Mouse (Mus musculus) erythroblast, embryonic 14.5 days (primary cell): ENCODE measurements around the gene Kansl3. TPM values are rescaled to one million over a fixed set of nuclear protein-coding genes. Genes with fewer than 3 reads are reported as not detected.

Source experiments
- H3K27me3 ChIP-seq: 2 replicates; pipeline ENCODE4 v1.6.1; 2012; ENCODE audit warnings: inconsistent platforms; ENCODE audit not compliant: control insufficient read depth
- H3K36me3 ChIP-seq: 2 replicates; pipeline ENCODE4 v1.6.1; 2012; ENCODE audit warnings: mild to moderate bottlenecking, inconsistent platforms; ENCODE audit not compliant: control insufficient read depth
- H3K4me1 ChIP-seq: 2 replicates; pipeline ENCODE4 v1.6.1; 2012; ENCODE audit warnings: inconsistent platforms; ENCODE audit not compliant: control insufficient read depth
- H3K4me3 ChIP-seq: replicated peaks from 2 replicates; pipeline ENCODE3; 2012; ENCODE audit warnings: moderate library complexity, mild to moderate bottlenecking, inconsistent platforms
- H3K9me3 ChIP-seq: 2 replicates; pipeline ENCODE4 v1.6.1; 2012; ENCODE audit warnings: low read length, inconsistent platforms, mixed read lengths; ENCODE audit not compliant: control insufficient read depth
- GATA1 ChIP-seq: IDR thresholded peaks from 2 replicates; pipeline ENCODE4 v1.6.1; 2012; ENCODE audit warnings: low read length, inconsistent platforms, mixed read lengths
- TAL1 ChIP-seq: IDR thresholded peaks from 3 replicates; pipeline ENCODE4 v1.6.1; 2012; ENCODE audit warnings: low read length, inconsistent platforms, mixed read lengths
- polyA plus RNA-seq: library from polyadenylated mRNA; stranded (reverse); fragments of >175 nt; gene quantifications from 2 replicates; pipeline ENCODE4 v1.2.3, GENCODE M21; 2012

Gene Kansl3
- polyA plus RNA-seq, 1 experiment, result 1.1 TPM

DNA sequence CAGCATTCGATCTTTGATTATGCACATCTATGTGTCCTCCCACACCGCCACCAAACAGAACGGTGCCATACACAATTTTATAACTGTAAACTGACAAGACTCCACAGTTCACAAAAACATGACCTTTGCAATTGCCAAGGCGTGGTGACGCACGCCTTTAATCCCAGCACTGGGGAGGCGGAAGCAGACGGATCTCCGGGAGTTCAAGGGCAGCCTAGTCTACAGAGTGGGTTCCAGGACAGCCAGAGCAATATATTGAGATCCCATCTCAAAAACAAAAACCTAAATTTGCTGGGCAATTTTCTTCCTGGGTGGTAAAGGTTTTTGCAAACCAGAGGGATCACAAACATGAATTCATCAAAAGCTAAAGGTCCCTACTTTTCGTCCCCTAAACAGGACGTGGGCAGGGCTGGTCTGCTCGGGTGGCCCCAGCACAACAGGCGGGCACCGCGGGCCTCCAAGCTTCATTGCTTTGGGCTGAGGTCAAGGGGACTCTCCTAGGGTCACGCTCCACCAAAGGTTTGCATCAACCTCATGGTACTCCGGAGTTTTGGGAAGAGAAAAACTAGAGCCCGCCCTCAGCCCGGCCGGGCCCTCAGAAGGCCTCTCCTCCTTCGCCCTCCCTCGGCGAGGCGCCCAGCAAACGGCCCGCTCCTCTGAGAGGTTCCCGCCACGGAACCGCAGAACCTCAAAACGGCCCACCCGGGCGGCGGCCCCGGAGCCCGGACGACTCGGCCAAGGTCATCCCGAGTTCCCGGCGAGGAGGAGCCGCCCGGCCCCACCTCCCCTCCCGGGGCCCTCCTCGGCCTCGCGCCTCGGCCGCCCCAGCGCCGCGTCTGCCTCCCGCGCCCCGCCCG, 641 bp downstream of the Kansl3 start:
- TF ChIP-seq GATA1, result no peak
- Histone ChIP-seq H3K4me3 (peak overlapping the region; percentile 87), H3K9me3 (no peaks in the 10 kb centered on the region), H3K36me3 (peaks cover 41% of the 10 kb centered on the region), H3K4me1 (peaks cover 36% of the 10 kb centered on the region), H3K27me3 (peaks cover 19% of the 10 kb centered on the region)

DNA sequence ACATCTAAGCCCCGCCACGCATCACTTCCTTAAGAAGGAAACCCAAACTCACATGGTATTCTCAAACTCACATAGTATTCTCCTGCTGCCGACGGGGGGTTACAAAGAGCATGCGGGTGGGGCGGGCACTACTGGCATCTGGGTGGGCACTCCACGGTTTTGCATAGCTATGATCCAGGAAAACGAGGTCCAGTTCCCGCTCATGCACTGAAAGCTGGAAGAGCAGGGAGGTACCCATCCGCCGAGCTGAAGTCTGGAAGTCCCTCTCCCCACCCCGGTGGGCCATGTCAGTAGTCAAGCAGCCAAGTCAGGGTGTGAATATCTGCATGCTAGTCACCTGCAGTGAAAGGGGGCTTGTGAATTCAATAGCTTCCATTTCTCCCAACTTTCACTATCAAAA, 1.3 kb downstream of the Kansl3 start:
- peaks cover 36% of the 10 kb centered on the region for H3K4me1 ChIP-seq
- peaks cover 14% of the 10 kb centered on the region for H3K27me3 ChIP-seq
- no peaks in the 10 kb centered on the region for H3K9me3 ChIP-seq
- peak overlapping the region; percentile 87 for H3K4me3 ChIP-seq
- TF ChIP-seq GATA1 (no peak), TAL1 (no peak)
- H3K36me3 ChIP-seq, result peaks cover 47% of the 10 kb centered on the region

DNA sequence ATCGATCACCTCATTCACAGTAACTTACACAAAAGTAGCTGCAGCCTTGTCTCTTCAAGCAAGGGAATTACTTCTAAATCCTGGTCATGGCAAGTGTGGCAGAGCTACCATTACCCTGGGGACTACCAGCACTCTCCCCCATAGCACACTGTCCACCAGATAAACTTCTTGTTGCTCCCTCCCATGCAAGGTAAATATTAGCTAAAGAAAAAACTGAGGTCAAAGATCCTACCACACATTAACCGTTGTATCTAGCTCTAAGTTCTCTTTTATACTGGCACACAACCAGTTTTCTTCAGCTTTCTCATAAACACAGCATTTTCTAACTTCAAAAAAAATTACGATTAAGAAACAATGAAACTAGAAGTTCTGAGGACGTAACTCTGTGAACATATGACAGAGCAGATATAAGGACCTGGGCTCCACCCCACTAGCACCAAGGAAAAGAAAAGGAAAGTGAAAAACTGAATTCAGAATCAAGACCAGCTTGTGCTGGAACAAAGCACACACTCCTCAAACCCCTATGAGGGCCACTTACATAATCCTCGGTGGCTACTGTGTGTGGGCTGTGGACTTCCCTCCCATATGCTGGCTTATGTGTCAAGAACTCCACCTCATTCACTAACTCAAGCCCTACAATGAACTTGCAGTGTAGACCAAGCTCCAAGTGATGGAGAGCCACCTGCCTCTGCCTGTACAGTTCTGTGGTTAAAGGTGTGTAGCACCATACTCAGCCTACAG, 11.9 kb downstream of the Kansl3 start:
- Histone ChIP-seq H3K4me3 (no peak overlapping the region), H3K27me3 (no peaks in the 10 kb centered on the region), H3K9me3 (no peaks in the 10 kb centered on the region), H3K4me1 (peaks cover 4% of the 10 kb centered on the region), H3K36me3 (peaks cover 95% of the 10 kb centered on the region)
- TF ChIP-seq GATA1, result no peak
- TF ChIP-seq TAL1, result no peak

DNA sequence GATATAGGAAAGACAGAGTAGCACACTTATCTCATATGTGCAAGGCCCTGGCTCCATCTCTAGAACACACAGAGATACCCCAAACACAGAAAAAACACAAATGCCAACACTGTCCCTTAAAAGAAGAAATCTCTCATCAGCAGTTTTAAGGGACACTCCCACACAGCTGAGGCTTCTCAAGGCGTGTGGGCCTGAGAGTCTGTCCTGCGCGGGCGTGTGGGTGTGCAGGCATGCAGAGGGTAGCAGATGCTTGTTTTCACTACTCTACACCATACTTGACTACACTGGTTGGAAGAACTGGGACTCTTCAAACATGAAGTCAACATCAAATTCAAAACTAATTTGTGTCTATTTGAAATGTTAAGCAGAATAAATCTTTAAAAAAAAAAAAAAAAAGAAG, 16.6 kb downstream of the Kansl3 start:
- TF ChIP-seq GATA1 (no peak), TAL1 (no peak)

DNA sequence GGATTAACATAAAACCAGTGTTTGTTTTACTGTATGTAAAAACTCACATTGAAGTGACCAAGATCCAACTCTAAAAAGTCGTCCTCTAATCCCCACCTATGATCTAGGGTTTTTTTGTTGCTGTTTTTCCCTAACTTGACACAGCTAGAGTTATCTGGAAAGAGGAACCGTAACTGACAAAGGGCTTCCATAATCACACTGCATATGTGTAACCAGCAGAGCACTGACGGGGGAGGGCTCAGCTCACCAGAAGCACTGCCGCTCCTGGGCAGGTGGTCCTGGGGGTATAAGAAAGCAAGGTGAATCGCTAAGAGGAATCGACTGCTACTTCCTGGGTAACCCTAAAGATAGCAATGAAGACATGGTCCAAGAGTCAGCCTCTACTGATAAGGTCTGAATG, 26.4 kb downstream of the Kansl3 start:
- no peak for TF ChIP-seq TAL1
- no peak for TF ChIP-seq GATA1
- Histone ChIP-seq H3K36me3 (peaks cover 98% of the 10 kb centered on the region), H3K9me3 (no peaks in the 10 kb centered on the region), H3K27me3 (no peaks in the 10 kb centered on the region), H3K4me3 (no peak overlapping the region), H3K4me1 (no peaks in the 10 kb centered on the region)

More for the DNA sequence above, 16.6 kb downstream of the Kansl3 start:
- Histone ChIP-seq H3K36me3 (peaks cover 98% of the 10 kb centered on the region), H3K9me3 (no peaks in the 10 kb centered on the region), H3K4me1 (no peaks in the 10 kb centered on the region), H3K27me3 (no peaks in the 10 kb centered on the region), H3K4me3 (no peak overlapping the region)

DNA sequence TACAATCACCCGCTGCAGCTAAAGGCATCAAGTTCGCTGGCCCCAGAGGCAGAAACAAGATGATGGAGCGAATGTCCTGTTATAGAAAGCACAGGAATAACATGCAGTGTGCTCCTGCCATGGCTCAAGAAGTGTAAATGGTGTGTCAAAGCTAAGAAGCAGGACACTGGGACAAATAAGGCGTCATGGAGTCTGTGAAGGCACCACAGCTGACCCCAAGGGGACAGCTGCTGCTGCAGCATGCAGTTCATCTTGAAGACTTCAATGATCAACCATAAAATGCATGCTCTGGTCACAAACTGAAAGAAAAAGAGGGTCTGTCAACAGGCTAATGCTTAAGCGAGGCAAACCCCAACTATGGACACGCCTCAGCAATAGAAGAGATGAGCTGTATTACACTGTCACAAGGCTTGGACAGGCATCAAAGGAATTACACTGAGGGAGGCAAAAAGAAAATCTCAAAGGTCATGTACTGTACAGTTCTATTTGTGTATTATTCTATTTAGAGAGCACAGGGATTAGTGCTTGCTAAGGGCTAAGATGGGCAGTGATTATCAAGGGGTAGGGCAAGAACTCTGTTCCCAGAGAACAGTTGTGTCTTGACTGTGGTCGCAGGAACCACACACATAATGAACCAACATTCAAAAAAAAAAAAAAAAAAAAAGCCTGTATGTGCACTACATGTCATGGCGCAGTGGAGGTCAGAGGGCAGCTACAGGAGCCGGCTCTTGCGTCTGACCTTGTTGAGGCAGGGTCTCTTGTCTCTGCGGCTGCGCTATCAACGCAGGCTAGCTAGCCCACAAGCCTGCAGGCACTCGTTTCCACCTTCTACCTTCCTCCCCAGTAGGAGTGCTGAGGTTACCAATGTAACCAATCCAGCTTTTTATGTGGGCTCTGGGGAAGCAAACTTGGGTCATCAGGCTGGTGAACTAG, 35.8 kb downstream of the Kansl3 start:
- Histone ChIP-seq H3K27me3 (no peaks in the 10 kb centered on the region), H3K4me3 (no peak overlapping the region), H3K9me3 (no peaks in the 10 kb centered on the region), H3K36me3 (peaks cover 38% of the 10 kb centered on the region), H3K4me1 (no peaks in the 10 kb centered on the region)
- TF ChIP-seq GATA1 (no peak), TAL1 (no peak)

DNA sequence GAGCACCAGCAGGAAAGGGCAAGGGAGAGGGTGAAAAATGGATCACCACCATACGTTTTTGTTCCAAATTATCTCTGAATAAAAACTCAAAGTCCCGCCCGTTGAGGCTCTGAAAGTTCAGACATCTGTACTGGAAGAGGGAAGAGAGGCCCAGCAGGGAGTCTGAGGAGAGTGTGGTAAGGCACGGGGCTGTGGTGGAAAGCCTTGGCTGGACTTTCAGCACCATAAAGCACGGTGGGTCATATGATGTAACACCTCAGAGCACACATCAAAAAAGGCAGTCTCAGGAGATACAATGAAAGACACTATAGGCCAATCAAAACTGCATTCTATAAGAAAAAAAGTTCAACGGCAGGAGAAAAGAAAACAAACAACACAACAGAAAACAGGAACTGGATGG, 37.2 kb downstream of the Kansl3 start:
- no peaks in the 10 kb centered on the region for H3K9me3 ChIP-seq
- TF ChIP-seq GATA1, result no peak
- no peak for TF ChIP-seq TAL1
- no peaks in the 10 kb centered on the region for H3K27me3 ChIP-seq
- H3K36me3 ChIP-seq, result peaks cover 23% of the 10 kb centered on the region
- no peak overlapping the region for H3K4me3 ChIP-seq
- no peaks in the 10 kb centered on the region for H3K4me1 ChIP-seq

DNA sequence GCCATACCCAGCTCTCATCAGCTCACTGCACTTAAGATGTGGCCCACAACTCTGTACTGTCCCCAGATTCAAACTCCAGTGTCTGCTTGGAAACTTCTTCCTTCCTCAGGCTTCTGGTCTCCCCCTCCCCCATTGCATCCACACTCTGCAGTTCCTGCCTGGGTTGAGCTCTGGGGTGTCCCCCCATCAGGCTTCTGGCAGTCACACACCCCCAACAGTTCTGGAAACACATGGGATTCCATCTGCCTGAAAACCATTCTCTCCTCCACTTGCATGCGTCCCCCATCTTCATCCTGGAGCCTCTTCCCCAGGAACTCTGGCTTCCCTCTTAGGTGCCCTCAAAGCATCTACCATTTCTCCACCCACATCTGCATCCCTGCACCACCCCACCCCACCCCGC, 42.2 kb downstream of the Kansl3 start:
- Histone ChIP-seq H3K27me3 (no peaks in the 10 kb centered on the region), H3K4me3 (no peak overlapping the region), H3K36me3 (no peaks in the 10 kb centered on the region), H3K9me3 (no peaks in the 10 kb centered on the region), H3K4me1 (no peaks in the 10 kb centered on the region)
- no peak for TF ChIP-seq TAL1
- no peak for TF ChIP-seq GATA1
